Mouse (Mus musculus): ENCODE measurements around the gene Tmem106a. TPM values are rescaled to one million over a fixed set of nuclear protein-coding genes. Genes with fewer than 3 reads are reported as not detected.
"Not testable (repeated sequence)": the region's sequence is repeated elsewhere in the genome, so short reads cannot be mapped to it uniquely, and the experiment has no call there.

Tmem106a gene
- total RNA-seq, 2 experiments from 2014 or later: 3.6 to 4.7 TPM

DNA sequence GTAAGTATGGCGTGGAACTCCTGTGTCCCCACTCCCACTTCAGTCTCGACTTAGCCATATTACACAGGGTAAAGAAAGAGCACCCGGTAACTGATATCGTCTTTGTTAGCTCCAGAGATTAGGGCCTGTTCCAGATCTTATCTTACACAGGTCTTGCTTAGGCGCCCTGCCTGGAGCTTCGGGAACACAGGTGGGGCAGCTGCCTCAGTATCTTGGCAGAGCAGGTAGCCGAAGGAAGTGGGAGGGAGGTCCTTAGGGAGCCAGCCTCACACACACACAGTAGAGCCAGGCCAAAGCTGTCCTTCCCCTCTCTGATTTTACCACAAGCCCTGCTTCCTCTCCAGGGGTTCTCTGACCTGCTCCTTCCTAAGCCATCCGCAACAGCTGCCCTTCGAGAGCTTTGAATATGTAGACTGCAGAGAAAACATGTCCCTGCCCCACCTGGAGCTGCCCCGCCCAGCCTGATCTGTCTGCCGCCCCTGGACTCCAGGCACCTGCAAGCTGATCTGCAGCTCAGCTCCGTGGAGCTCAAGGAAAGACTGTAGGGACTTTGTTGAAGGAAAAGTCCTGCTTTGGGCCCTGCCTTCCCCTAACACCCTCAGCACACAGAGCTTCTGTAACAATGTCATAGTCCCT, 8.1 kb downstream of the Tmem106a start:
- intact Hi-C loops (cut with DNase I): no loop called here
- DNase-seq: no peak

- DNase-seq: no peak
- intact Hi-C loops (cut with DNase I): no loop called here
These were observed 17.1 kb downstream of the Tmem106a start, which contains the start of gene Gm11634 for GRCm38 (mm10) chr11:101599156-101599555. Gene Gm11634 (minus strand): TSS chr11:101599256.

GRCm38 (mm10) chr11:101602491-101602890, 20.4 kb downstream of the Tmem106a start:
- peak; percentile 62 to 66 for DNase-seq
- intact Hi-C loops (cut with DNase I): no loop called here

GRCm38 (mm10) chr11:101604116-101604515, 22.1 kb downstream of the Tmem106a start:
- no peak for DNase-seq
- intact Hi-C loops (cut with DNase I): no loop called here

DNA sequence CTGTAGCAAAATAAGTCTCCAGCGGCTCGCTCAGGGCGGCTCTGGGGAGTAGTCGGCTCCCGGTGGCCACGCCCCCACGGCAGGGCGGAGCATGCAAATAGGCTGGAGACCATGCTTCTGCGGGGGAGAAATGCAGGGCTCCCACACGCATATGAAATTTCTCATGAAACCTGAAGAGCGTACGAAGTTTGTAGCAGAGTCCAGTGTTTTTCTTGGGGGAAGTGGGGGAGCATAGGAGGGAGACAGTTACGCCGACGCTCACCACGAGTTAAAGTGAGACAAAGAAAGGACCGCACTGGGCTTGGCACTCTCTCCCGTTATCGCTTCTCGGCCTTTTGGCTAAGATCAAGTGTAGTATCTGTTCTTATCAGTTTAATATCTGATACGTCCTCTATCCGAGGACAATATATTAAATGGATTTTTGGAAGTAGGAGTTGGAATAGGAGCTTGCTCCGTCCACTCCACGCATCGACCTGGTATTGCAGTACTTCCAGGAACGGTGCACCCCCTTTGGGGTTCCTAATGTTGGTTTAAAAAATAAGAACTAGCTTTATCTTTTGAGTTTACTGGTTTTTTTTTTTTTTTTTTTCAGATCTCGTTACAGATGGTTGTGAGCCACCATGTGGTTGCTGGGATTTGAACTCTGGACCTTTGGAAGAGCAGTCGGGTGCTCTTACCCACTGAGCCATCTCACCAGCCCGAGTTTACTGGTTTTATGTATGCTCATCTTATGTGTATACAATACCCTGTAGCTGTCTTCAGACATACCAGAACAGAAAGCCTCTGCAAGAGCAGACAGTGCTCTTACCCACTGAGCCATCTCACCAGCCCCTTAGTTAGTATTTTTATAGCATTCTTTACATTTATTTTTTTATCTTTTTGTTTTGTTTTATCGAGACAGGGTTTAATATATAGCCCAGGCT, 22.8 kb downstream of the Tmem106a start:
- intact Hi-C loops (cut with DNase I): not testable (repeated sequence)
- peak; percentile 61 to 75 for DNase-seq

GRCm38 (mm10) chr11:101607134-101607533, 25.1 kb downstream of the Tmem106a start:
- intact Hi-C loops (cut with DNase I); DNase-seq: not testable (repeated sequence)

GRCm38 (mm10) chr11:101610445-101610844, 28.4 kb downstream of the Tmem106a start:
- intact Hi-C loops (cut with DNase I): no loop called here
- no peak for DNase-seq

DNA sequence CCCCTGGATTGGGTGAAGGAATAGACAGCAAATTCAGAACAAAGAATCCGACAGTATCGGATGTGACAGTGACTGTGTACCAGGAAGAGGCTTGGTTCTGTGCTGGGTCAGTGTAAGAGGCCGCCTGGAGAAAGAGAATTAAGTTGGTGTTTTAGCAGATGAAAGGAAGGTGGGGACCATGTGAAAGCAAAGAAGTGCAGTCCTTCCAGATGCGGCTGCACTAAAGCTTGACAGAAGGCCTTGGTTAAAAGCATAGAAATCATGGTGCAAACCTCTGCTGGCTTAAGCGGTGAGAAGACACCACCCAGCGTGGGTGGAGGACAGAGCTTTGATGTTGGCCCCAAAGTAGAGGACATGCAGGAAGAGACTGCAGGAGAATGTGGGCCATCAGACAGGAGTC, 31.6 kb downstream of the Tmem106a start:
- no peak for DNase-seq
- intact Hi-C loops (cut with DNase I): no loop called here

GRCm38 (mm10) chr11:101614116-101614515, 32.1 kb downstream of the Tmem106a start:
- intact Hi-C loops (cut with DNase I): no loop called here

DNA sequence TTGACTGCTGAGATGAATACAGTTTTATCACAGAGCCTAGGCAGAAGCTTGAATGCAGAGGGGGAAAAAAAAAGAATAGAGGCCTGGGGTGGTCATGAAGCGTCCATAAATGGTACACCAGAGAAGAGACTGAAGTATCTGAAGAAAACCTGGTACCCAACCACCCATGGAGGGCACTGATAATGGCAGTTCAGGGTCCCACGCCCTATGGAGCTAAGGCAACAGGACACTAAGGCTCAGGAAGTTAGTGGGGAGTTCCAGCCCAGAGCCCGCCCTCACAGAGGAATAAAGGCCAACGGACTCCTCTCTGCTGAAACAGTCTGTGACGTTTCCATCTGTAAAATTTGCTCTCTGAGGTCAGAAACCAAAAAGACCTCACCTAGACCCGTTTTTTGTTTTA, 33.3 kb downstream of the Tmem106a start:
- intact Hi-C loops (cut with DNase I): no loop called here
- DNase-seq: no peak

More at GRCm38 (mm10) chr11:101614116-101614515, 32.1 kb downstream of the Tmem106a start:
- no peak for DNase-seq

- DNase-seq: no peak
- intact Hi-C loops (cut with DNase I): no loop called here
These were observed 34.1 kb downstream of the Tmem106a start for GRCm38 (mm10) chr11:101616104-101616503.

DNA sequence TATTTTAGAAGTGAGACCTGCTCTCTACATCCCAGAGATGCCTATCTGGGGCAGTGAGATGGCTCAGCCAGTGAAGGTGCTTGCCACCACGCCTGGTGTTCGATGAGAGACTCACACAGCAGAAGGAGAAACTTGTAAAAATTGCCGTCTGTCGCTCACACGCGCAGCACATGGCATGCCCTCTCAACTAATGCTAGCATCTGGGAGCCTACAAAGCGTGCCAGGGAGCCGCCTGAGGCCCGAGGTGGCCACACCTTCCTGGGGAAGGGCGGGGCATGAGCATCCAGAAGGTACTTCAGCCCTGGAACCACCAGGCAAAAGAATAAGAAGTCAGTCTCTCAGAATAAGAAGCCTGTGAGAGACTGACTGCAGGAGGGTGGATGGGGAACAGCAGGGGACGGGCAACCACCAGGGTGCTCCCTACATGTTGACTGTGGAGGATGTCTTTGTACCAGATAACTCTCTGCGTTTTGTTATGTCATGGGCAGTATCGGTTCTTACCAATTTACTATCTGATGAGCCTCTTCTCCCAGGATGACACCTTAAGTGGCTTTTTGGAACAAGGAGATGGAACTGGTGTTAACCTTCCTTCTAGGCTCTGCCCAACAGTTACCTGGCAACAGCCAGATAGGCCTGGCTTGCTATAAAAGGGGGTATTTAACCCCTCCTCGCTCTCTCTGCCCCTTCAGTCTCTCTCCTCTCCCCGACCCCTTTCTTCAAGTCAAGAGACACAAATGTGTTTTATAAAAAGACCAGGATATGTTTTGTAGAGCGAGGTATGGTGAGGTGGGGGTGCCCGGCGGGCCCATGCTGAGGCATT, 35.1 kb downstream of the Tmem106a start:
- intact Hi-C loops (cut with DNase I): no loop called here
- no peak for DNase-seq

- DNase-seq: no peak
- intact Hi-C loops (cut with DNase I): no loop called here
These were observed 35.8 kb downstream of the Tmem106a start for GRCm38 (mm10) chr11:101617849-101618248.

DNA sequence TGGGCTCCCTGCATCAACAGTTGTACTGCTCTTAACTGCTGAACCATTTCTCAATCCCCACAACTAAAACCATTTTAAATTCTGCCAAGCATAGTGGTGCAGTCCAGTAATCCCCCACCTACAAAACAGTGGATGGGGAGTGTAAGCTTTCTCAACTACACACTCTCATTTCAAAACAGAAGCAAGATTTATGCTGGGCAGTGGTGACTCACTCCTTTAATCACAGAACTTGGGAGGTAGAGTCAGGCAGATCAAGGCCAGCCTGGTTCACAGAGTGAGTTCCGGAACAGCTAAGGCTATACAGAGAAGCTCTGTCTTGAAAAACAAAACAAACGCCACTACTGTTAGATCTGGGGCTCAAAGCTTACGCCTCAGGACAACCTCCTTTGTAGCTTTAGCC, 36.6 kb downstream of the Tmem106a start:
- DNase-seq: no peak
- intact Hi-C loops (cut with DNase I): no loop called here

GRCm38 (mm10) chr11:101620022-101620655, 38.1 kb downstream of the Tmem106a start:
- intact Hi-C loops (cut with DNase I); DNase-seq: not testable (repeated sequence)

DNA sequence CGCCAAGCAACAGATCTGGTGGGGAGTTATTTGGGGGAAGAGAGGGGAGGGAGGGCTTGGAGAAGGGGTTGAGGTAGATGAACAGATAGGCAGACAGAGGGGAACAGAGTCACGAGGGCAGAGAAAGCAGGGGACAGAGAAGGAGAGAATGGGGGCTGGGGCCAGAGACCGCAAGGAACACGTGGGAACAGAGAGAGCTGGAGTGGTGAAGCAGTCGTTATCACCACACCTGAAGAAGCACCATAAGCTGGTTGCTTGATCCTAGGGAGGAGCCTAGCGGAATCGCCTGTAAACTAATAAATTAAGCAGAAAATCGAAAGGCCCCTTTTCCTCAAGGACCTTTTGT, 44.6 kb downstream of the Tmem106a start:
- DNase-seq: no peak
- intact Hi-C loops (cut with DNase I): loop anchor here (2.0 kb wide), 1 partner anchor 30 kb away; no protein-coding TSS in a partner anchor

DNA sequence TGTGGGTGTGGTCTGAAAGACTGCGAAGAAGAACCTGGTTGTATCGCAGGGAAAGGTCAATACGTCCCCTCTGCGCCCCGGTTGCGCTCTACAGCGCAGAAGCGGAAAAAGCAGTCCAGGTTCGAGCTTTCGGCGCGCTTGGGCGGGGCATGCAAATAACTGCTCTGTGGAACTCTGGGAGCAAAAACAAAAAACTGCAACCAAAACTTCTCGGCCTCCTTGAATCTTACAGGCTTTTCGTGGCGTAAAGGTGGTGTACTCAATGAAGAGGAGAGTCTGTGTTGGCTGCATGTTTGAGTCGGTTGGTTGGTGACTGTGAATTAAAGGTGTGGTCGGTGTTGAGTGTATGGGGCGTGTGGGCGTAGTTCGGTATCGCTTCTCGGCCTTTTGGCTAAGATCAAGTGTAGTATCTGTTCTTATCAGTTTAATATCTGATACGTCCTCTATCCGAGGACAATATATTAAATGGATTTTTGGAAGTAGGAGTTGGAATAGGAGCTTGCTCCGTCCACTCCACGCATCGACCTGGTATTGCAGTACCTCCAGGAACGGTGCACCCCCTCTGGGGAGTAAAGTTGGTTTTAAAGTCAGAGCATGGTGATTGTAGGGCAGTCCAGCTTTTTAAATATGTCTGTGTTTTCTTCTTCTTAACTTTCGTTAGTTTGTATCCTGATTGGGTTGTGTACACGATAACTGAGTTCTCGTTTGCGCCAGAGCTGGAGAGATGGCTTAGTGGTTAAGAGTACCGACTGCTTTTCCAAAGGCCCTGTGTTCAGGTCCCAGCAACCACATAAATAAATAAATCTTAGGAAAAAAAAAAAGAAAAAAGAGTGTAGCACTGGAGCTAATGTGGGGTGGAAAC, 45.2 kb downstream of the Tmem106a start, which contains the start of gene Rdm1:
TSS of gene Rdm1 (plus strand) at position 201 of the 862 bp plus-strand sequence.
- peak; percentile 79 to 81 for DNase-seq
- intact Hi-C loops (cut with DNase I): loop anchor here (2.0 kb wide), 1 partner anchor 30 kb away; no protein-coding TSS in a partner anchor

GRCm38 (mm10) chr11:101627857-101628559, 46.0 kb downstream of the Tmem106a start:
- peak; percentile 92 to 95 for DNase-seq
- intact Hi-C loops (cut with DNase I): loop anchor here (2.0 kb wide), 1 partner anchor 29 kb away; no protein-coding TSS in a partner anchor
